Mouse (Mus musculus) cerebellum, adult 9-11 months (tissue): ENCODE measurements at regions not wholly inside any gene's neighbourhood (a gene's known extent, or its start where the extent isn't known, plus 50 kb on each side); places are given as distances from the start of the nearest gene placed in this dataset.

Source experiments
- DNase-seq: peaks from one replicate; pipeline ENCODE4 v3.0.0; 2022

DNA sequence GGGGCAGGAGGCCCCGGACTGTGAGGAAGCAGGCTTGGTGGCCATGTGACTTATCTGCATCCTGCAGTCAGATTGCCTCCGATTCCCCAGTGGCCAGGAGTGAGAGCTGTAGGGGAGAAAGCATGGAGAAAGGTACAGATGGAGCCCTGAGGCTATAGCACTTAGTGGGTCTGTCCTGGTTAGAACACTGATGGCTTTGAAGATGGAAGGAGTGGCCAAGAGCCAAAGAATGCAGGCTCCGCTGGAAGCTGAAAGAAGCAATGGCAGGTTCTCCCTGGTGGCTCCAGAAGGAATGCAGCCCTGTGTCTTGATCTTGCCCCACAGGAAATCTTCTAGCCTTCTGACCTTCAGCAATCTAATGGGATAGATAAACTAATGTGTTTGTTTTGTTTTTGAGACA, 926.3 kb downstream of the 4930447A16Rik start:
- no peak for DNase-seq

DNA sequence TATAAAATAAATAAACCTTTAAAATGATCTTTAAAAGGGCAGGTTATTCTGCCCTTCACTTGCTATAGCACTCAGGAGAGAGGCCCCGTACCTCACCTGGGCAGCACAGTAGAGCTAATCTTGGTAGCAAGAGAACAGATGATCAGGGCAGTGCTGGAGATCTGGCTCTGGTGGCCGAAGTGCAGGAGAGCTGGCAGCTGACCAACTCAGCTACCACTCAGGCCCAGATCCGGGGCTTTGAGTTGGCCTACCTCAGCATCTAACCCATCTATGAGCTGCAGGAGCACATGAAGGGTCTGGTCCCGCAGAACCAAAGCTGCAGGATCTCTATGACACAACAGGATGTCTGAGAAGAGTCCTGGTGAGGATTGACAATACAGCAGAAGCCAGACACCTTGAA, 928.0 kb downstream of the 4930447A16Rik start:
- no peak for DNase-seq

DNA sequence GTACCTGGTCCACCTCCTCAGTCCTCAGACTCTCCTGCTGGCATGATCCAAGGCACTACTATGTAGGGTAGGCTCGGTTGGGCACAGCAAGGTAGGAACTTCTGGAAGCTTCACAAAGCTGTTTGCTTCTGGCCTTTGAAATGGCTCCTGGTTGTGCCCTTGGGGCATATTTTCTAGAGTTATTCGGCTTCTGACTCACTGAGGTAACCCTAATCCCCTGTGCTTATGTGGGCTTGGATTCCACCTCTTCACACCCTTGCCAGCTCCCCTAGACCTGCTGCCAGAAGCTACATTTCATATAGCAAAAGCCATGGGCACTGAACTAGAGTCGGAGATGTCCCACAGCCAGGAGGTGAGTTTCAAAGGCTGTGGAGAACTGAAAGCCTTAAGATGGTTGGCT, 933.7 kb downstream of the 4930447A16Rik start:
- no peak for DNase-seq

DNA sequence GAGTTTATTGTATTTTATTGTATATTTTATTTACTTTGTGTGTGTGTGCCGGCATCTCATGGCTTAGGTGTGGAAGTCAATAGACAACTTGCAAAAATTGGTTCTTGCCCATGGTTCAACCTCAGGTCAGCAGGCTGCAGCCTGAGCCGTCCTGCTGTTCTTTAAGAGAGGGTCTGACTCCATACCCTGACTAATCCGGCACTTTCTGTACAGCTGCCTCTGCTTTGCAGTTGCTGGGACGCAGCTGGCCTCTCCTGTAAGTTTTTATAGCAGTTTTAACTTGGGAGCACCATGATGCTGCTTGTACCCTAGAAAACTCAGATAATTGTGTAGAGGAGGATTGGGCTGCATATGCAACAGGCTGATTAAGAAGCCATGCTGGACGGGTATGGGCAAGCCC, 938.2 kb downstream of the 4930447A16Rik start:
- no peak for DNase-seq

GRCm38 (mm10) chr15:38364014-38364413, 938.7 kb downstream of the 4930447A16Rik start:
- DNase-seq = no peak

- DNase-seq = no peak
Measured at GRCm38 (mm10) chr15:38367643-38368042, 942.3 kb downstream of the 4930447A16Rik start.

- no peak for DNase-seq
Measured at GRCm38 (mm10) chr15:38368291-38368690, 942.9 kb downstream of the 4930447A16Rik start.

GRCm38 (mm10) chr15:38371404-38372090, 946.2 kb downstream of the 4930447A16Rik start:
- DNase-seq = no peak

DNA sequence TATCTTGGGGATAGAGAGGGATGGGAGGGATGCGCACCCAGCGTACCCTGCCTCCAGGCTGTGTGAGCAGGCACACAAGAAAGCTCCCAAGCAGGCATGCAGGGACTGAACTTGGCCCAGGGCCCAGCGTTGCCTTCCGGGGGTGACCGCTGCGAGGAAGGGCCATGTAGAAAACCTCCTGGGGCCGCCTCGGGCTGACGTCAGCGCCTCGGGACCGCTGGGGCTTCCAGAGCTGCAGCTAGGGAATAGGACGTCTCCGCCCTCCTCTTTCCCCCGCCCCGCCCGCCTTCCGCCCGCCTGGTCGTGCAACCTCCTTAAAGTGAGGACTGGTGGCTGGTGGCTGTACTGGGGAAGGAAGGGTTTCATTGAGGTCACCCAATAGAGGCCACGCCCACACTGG, 948.4 kb downstream of the 4930447A16Rik start:
- peak; percentile 50 for DNase-seq

GRCm38 (mm10) chr15:38374786-38375185, 949.4 kb downstream of the 4930447A16Rik start:
- DNase-seq = peak; percentile 67

- DNase-seq = no peak
Measured at GRCm38 (mm10) chr15:38378106-38378505, 952.8 kb downstream of the 4930447A16Rik start.

DNA sequence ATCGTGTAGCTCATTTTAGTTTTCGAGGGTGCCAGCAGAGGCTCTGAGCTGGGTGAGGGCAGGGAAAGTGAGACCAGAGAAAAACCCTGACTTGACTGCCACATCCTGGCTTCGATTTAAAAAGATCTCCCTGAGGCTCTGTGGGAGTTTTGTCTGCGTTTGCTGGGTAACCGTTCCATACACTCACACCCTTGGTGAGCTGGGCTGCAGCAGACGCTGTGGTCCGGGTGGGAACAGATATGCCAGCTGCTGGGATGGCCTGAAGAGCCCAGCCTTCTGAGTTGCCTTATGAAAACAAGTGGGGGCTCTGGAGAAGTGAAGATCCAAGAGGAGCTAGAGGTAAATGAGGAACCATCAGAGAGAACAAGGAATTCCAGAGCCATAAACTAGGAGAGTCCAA, 962.3 kb downstream of the 4930447A16Rik start:
- no peak for DNase-seq

GRCm38 (mm10) chr15:38388436-38388835, 963.1 kb downstream of the 4930447A16Rik start:
- no peak for DNase-seq

- DNase-seq = no peak
Measured at GRCm38 (mm10) chr15:38390450-38390849, 965.1 kb downstream of the 4930447A16Rik start.

- DNase-seq = no peak
Measured at GRCm38 (mm10) chr15:38391420-38391819, 966.1 kb downstream of the 4930447A16Rik start.

GRCm38 (mm10) chr15:38391860-38392259, 966.5 kb downstream of the 4930447A16Rik start:
- no peak for DNase-seq

GRCm38 (mm10) chr15:38392441-38393149, 967.2 kb downstream of the 4930447A16Rik start:
- DNase-seq = no peak

- no peak for DNase-seq
Measured at GRCm38 (mm10) chr15:38398852-38399251, 973.5 kb downstream of the 4930447A16Rik start.

GRCm38 (mm10) chr15:38402762-38403161, 977.4 kb downstream of the 4930447A16Rik start:
- DNase-seq = no peak

GRCm38 (mm10) chr15:38403760-38404375, 978.5 kb downstream of the 4930447A16Rik start:
- no peak for DNase-seq

DNA sequence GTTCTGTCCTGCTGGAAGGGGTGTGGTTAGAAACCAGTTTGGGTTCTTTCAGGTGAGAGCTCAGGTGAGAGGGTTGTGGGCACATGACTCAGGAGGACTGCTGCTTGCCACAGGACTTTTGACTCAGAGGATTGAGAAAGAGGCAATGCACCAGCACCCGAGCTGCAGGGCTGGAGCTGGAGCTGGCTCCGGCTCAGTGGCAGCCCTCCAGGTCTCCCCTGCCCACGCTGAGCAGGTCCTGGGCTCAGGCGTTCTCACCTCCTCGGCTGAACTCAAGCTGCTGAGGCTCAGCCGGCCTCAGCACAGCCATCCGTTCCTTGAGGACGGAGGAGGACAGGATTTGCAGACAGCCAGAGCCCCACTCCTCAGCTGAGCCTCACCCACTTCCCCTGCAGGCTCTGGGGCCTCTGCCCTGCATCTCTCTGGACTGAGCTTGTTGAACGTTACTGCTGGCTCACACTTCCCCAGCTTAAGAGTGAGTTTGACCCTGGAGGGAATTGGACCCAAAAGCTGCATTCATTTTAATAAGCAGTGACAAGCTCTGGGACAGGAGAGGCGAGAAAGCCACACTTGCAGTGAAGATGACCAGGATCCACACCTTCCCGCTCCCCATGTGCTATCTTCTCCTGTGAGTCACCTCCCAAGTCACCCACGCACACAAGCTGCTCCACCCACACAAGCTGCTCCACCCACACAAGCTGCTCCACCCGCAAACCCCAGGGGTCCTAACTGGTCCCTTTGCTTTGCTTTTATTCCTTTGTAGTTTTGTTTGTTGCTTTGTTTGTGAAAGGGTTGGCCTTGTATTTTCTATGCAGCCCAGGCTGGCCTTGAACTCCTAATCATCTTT, 981.0 kb downstream of the 4930447A16Rik start:
- DNase-seq = no peak

GRCm38 (mm10) chr15:38407476-38407875, 982.1 kb downstream of the 4930447A16Rik start:
- no peak for DNase-seq

DNA sequence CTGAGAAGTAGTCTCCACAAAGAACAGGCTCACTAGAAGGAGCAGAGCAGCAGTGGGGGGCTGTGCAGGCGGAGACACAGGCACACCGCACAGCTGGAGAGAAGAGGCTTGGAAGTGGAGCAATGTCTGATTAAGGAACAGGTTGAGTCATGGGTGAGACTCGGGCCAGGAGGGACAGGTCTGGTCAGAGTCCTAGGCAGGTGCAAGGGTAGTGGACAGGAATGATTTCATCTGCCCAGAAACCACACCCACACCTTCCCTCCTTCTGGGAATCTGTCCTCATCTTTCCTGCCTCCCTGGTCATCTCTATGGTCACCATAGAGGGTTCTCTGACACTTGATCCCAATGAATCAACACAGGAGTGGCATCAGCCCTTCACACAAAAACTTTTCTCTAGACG, 983.8 kb downstream of the 4930447A16Rik start:
- no peak for DNase-seq
